Mouse (Mus musculus) stomach, embryonic 16.5 days (tissue): ENCODE results near the gene Col4a6. TPM values are rescaled to one million over a fixed set of nuclear protein-coding genes. Genes with fewer than 3 reads are reported as not detected.

ENCODE experiments used
- ATAC-seq: fragments of 200-750 bp; cut with Nextera tagmentation; 2 replicates; pipeline ENCODE4 v1.8.0; 2017; ENCODE audit warnings: moderate number of reproducible peaks, moderate TSS enrichment; ENCODE audit not compliant: insufficient read depth, low FRiP score
- H3K27ac ChIP-seq: fragments of 300-500 bp; sonication (generic); 2 replicates; pipeline ENCODE4 v1.5.1; 2014; ENCODE audit warnings: low read length
- H3K27me3 ChIP-seq: fragments of 300-500 bp; sonication (generic); 2 replicates; pipeline ENCODE4 v1.6.1; 2014; ENCODE audit warnings: low read length, control low read depth, mixed read lengths; ENCODE audit not compliant: control insufficient read depth, insufficient read depth
- H3K36me3 ChIP-seq: fragments of 300-500 bp; sonication (generic); 2 replicates; pipeline ENCODE4 v1.6.1; 2014; ENCODE audit warnings: low read length; ENCODE audit not compliant: control insufficient read depth, insufficient read depth
- H3K4me1 ChIP-seq: fragments of 300-500 bp; sonication (generic); 2 replicates; pipeline ENCODE4 v1.6.1; 2014; ENCODE audit warnings: low read length, control low read depth, mixed read lengths; ENCODE audit not compliant: control insufficient read depth, insufficient read depth
- H3K4me2 ChIP-seq: fragments of 300-500 bp; sonication (generic); 2 replicates; pipeline ENCODE4 v1.6.1; 2014; ENCODE audit warnings: low read depth, low read length, mixed read lengths
- H3K4me3 ChIP-seq: fragments of 300-500 bp; sonication (generic); replicated peaks from 2 replicates; pipeline ENCODE4 v1.5.1; 2014; ENCODE audit warnings: mild to moderate bottlenecking, low read length
- H3K9ac ChIP-seq: fragments of 300-500 bp; sonication (generic); 2 replicates; pipeline ENCODE4 v1.6.1; 2014; ENCODE audit warnings: low read length
- H3K9me3 ChIP-seq: fragments of 300-500 bp; sonication (generic); replicated peaks from 2 replicates; pipeline ENCODE4 v1.6.1; 2016; ENCODE audit warnings: low read length, control low read depth; ENCODE audit not compliant: control insufficient read depth
- WGBS: fragments of 180-500 bp; shearing (Covaris S2); extraction: QIAGEN DNeasy Blood & Tissue Kit; methylation state at CpG from one replicate; pipeline ENCODE4 v1.1.7; 2014; 5-methylcytosine and 5-hydroxymethylcytosine counted together
- polyA plus RNA-seq: library from polyadenylated mRNA; unstranded; fragments of >200 nt; fragmentation: Nextera tagmentation; extraction: Ambion mirVana; gene quantifications from 2 replicates; pipeline ENCODE4 v1.2.1, GENCODE M21; 2015

Gene Col4a6
- polyA plus RNA-seq, 1 experiment from 2014 or later: 14.5 TPM

GRCm38 (mm10) chrX:141396243-141396642, 77.6 kb downstream of the Col4a6 start:
- Histone ChIP-seq H3K4me3 (no peak overlapping the region), H3K4me2 (no peak overlapping the region), H3K9ac (no peak overlapping the region), H3K4me1 (no peaks in the 10 kb centered on the region), H3K27ac (no peak overlapping the region), H3K27me3 (0 out of 2 replicates have a peak, but pooled peaks cover under 1% of the 10 kb centered on the region), H3K36me3 (no peaks in the 10 kb centered on the region), H3K9me3 (no peaks in the 10 kb centered on the region)
- WGBS: 61% methylated on average over 3 of the region's 3 CpGs
- no peak for ATAC-seq

GRCm38 (mm10) chrX:141385399-141386105, 88.3 kb downstream of the Col4a6 start:
- Histone ChIP-seq H3K4me2 (no peak overlapping the region), H3K9me3 (no peaks in the 10 kb centered on the region), H3K27ac (no peak overlapping the region), H3K4me1 (no peaks in the 10 kb centered on the region), H3K36me3 (no peaks in the 10 kb centered on the region), H3K4me3 (no peak overlapping the region), H3K9ac (no peak overlapping the region), H3K27me3 (no peaks in the 10 kb centered on the region)
- WGBS: 76% methylated on average over 3 of the region's 3 CpGs
- ATAC-seq: no peak

- ATAC-seq: no peak
- no peak overlapping the region for H3K27ac ChIP-seq
- H3K4me2 ChIP-seq: no peak overlapping the region
- H3K4me3 ChIP-seq: no peak overlapping the region
- no peaks in the 10 kb centered on the region for H3K27me3 ChIP-seq
- WGBS: 44% methylated on average over 2 of the region's 2 CpGs
- H3K9ac ChIP-seq: no peak overlapping the region
- no peaks in the 10 kb centered on the region for H3K36me3 ChIP-seq
- no peaks in the 10 kb centered on the region for H3K9me3 ChIP-seq
- no peaks in the 10 kb centered on the region for H3K4me1 ChIP-seq
Observed at GRCm38 (mm10) chrX:141384632-141385031, 89.2 kb downstream of the Col4a6 start.

- Histone ChIP-seq H3K9me3 (no peaks in the 10 kb centered on the region), H3K27ac (no peak overlapping the region), H3K4me3 (no peak overlapping the region), H3K9ac (no peak overlapping the region), H3K4me2 (no peak overlapping the region), H3K36me3 (no peaks in the 10 kb centered on the region), H3K27me3 (no peaks in the 10 kb centered on the region), H3K4me1 (no peaks in the 10 kb centered on the region)
- 79% methylated on average over 1 of the region's 1 CpGs for WGBS
- no peak for ATAC-seq
Observed at GRCm38 (mm10) chrX:141370276-141370675, 103.6 kb downstream of the Col4a6 start.

GRCm38 (mm10) chrX:141363331-141363730, 110.5 kb downstream of the Col4a6 start:
- H3K4me2 ChIP-seq: no peak overlapping the region
- H3K27ac ChIP-seq: no peak overlapping the region
- no peak overlapping the region for H3K9ac ChIP-seq
- no peak for ATAC-seq
- no peaks in the 10 kb centered on the region for H3K36me3 ChIP-seq
- no peaks in the 10 kb centered on the region for H3K4me1 ChIP-seq
- no peaks in the 10 kb centered on the region; the same call in 1 of the 2 replicates for H3K27me3 ChIP-seq
- no peaks in the 10 kb centered on the region for H3K9me3 ChIP-seq
- no peak overlapping the region for H3K4me3 ChIP-seq

GRCm38 (mm10) chrX:141341417-141341816, 132.5 kb downstream of the Col4a6 start:
- Histone ChIP-seq H3K27ac (no peak overlapping the region), H3K4me2 (no peak overlapping the region), H3K4me1 (no peaks in the 10 kb centered on the region), H3K27me3 (no peaks in the 10 kb centered on the region), H3K9me3 (no peaks in the 10 kb centered on the region), H3K9ac (no peak overlapping the region), H3K4me3 (no peak overlapping the region), H3K36me3 (no peaks in the 10 kb centered on the region)
- 51% methylated on average over 2 of the region's 2 CpGs for WGBS
- ATAC-seq: no peak

- Histone ChIP-seq H3K36me3 (no peaks in the 10 kb centered on the region), H3K9ac (no peak overlapping the region), H3K4me1 (no peaks in the 10 kb centered on the region), H3K9me3 (no peaks in the 10 kb centered on the region), H3K4me2 (no peak overlapping the region), H3K4me3 (no peak overlapping the region), H3K27ac (no peak overlapping the region), H3K27me3 (no peaks in the 10 kb centered on the region; the same call in 1 of the 2 replicates)
- ATAC-seq: no peak
- 78% methylated on average over 2 of the region's 2 CpGs for WGBS
Observed at GRCm38 (mm10) chrX:141328044-141328443, 145.8 kb downstream of the Col4a6 start.

GRCm38 (mm10) chrX:141324201-141324600, 149.7 kb downstream of the Col4a6 start:
- WGBS: 46% methylated on average over 3 of the region's 3 CpGs

GRCm38 (mm10) chrX:141316217-141316616, 157.7 kb downstream of the Col4a6 start:
- 0 out of 2 replicates have a peak, but pooled peaks cover 3% of the 10 kb centered on the region for H3K4me1 ChIP-seq
- H3K4me3 ChIP-seq: no peak overlapping the region
- peak overlapping the region; percentile 42; the same call in 1 of the 2 replicates for H3K27ac ChIP-seq
- WGBS: 46% methylated on average over 1 of the region's 1 CpGs
- no peak overlapping the region for H3K9ac ChIP-seq
- no peak overlapping the region for H3K4me2 ChIP-seq
- H3K36me3 ChIP-seq: no peaks in the 10 kb centered on the region
- no peaks in the 10 kb centered on the region; the same call in none of the 2 replicates for H3K27me3 ChIP-seq
- H3K9me3 ChIP-seq: no peaks in the 10 kb centered on the region
- ATAC-seq: no peak

More at GRCm38 (mm10) chrX:141324201-141324600, 149.7 kb downstream of the Col4a6 start:
- no peaks in the 10 kb centered on the region for H3K9me3 ChIP-seq
- H3K9ac ChIP-seq: no peak overlapping the region
- H3K27ac ChIP-seq: no peak overlapping the region; the same call in 1 of the 2 replicates
- no peaks in the 10 kb centered on the region; the same call in 1 of the 2 replicates for H3K27me3 ChIP-seq
- no peak overlapping the region for H3K4me3 ChIP-seq
- H3K4me1 ChIP-seq: no peaks in the 10 kb centered on the region
- H3K36me3 ChIP-seq: no peaks in the 10 kb centered on the region
- H3K4me2 ChIP-seq: no peak overlapping the region
- ATAC-seq: no peak
